Mouse (Mus musculus) embryo, embryonic 9.5 days (tissue): ENCODE results near the gene Arid3a.
A peak's percentile ranks its signal among the peaks of the same experiment; 100 is the strongest.

Experiments
- DNase-seq: peaks from one replicate; pipeline ENCODE4 v3.0.0-alpha.2; 2017; ENCODE audit errors: extremely low spot score

The Arid3a gene

DNA sequence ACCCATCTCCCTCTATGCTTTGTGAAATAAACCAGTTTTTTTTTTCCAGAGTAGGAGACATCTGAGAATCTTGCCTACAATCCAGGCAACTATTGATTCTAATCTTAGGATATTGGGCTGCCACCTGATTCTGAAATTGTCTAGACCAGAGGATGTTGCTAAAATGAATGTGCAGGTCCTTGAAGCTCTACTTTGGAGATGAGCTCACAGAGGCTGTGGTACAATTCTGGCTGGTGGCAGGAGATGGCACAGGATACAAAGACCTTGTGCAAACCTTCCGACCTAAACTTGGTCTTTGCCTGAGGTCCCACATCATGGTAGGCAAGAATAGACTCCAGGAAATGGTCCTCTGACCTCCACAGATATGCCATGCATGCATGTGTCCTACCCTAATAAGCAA is 68.8 kb downstream of the Arid3a start:
- DNase-seq: no peak

DNA sequence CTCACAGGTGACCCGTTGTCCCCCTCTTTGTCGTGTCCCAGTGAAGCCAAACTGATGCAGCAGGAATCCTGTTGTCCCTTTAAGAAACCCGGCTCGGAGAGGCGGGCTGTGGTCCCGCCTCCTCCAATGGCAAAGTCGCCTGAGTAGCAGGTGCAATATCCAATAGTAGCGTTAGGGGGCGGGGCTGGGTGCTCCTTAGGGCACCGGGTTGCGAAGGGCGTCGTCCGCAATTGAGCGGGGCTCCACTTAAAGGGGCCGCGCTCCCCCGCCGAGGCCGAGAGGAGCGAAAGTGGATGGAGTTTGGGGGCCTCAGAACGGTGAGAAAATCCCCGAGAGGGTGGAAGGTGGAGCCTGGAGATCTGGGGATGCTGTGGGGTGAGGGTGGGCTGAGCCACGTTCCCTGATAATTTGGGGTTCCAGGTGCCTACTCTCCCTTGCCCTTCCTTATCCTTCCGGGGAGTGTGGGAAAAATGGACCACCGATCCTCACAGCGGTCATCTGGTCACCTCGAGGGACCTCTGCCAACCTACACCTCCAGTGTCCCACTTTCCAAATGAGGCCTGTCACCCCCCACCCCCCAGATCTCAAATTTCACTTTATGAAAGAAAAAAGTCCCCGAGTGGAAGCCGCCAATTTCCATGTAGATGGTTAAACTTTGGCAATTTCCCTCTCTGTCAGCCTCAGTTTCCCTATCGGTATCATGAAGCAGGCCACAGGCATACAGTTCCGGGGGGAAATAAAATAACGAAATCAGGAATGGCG is 69.6 kb downstream of the Arid3a start, which contains the start of gene Abca7:
TSS of gene Abca7 (plus strand) at position 223 of the 762 bp plus-strand sequence.
- peak; percentile 96 for DNase-seq

DNA sequence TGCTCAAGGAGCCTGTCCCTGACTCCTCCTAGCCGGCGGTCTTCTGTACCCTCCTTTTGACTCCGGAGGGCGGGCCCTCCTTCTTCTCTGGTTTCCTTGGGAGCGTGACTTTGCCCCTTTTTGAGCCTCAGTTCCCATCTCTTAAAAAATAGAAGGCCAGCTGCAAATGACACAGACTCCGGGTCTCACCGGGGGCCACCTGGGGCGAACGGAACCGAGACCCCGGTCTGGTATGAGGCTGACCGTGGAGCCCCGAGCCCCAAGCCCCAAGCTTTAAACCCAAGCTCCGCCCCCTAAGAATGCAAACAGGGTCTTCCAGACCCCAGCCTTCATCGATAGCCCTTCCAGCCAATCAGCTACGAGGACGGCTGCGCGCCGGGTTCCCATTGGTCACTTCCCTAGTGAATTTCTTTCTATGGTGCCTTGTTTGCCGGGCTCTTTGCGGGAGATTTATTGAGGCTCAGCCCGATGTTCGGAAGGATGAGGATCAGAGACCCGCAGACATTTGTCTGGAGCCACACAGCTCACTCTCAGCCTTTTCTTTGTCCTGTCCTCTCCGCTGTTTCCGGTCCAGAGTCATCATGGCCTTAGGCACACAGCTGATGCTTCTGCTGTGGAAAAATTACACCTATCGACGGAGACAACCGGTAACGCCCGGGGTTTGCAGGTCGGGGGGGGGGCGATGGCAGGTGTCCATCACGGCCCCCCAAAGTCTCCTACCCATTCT is 70.4 kb downstream of the Arid3a start:
- DNase-seq: peak; percentile 92

DNA sequence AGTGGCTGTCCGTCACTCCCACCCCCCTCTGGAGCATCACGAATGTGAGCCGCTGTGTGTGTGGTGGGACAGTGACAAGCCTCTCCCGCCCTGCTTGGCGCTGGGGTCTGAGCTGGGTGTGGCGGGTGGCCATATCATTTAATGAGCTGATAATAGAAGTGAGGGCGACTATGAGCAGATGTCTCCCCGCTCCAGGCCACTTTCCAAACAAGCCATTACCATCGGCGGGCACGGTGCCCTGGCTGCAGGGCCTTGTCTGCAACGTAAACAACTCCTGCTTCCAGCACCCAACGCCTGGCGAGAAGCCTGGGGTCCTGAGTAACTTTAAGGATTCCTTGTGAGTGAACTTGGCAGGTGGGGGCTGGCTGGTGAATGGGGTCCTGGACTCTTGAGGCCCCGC is 71.0 kb downstream of the Arid3a start:
- no peak for DNase-seq

DNA sequence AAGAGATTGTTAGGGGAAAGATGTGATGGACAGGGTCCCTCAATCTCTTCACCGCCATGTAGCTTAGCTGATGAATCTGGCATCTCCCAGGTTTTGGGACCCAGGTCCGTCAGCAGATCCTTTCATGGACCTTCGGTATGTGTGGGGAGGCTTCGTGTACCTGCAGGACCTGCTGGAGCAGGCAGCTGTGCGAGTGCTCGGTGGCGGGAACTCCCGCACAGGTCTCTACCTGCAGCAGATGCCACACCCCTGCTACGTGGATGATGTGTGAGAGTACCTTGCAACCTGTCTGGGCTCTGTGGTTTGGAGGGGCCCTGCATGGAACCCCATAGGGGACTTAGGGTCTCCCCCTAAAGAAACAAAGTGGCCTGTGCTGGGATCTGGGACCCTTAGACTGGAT is 75.1 kb downstream of the Arid3a start:
- no peak for DNase-seq

DNA sequence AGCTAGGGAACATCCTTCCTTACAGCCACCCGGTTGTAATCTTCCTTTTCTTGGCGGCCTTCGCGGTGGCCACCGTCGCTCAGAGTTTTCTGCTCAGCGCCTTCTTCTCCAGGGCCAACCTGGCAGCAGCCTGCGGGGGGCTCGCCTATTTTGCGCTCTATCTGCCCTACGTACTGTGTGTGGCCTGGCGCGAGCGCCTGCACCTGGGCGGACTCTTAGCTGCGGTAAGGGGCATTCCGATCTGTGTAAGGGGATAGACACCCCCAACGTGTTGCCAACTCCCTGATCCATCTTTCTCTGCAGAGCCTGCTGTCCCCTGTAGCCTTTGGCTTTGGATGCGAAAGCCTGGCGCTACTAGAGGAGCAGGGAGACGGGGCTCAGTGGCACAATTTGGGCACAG is 76.0 kb downstream of the Arid3a start:
- DNase-seq: no peak

DNA sequence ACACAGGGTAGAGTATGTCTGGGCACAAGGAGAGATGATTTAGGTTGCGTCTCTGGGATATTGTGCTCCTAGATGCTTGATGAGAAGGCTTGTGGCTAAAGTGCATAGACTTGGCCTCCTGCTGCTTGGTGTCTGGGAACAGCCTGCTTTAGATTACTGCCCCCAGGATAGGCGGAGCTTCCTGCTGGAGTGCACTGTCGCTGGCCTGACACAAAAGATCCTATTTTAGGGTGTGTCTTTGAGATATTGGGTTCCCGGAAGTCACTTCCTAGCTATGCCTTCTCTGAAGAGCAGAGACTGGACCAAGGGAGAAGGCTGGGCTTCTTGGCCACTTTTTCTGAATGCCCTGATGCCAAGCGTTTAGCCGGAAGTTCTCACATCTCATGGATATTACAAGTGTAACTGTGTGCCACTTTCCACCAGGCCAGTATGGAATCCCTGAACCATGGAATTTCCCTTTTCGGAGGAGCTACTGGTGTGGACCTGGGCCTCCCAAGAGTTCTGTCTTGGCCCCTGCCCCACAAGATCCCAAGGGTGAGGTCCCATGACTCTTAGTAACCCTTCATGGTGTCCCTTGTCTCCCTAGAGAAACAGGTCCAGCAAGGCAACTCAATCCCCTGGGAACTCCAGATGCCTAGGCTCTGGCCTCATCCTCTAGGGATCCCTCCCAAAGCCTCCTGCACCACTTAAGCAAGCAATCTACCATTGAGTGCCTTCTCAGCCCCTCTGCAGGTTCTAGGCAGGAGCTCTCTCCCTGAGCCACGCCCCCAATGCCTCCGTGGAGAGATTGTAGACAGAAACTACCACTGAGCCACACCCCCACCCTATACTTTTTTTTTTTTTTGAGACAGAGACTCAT is 76.8 kb downstream of the Arid3a start:
- no peak for DNase-seq

DNA sequence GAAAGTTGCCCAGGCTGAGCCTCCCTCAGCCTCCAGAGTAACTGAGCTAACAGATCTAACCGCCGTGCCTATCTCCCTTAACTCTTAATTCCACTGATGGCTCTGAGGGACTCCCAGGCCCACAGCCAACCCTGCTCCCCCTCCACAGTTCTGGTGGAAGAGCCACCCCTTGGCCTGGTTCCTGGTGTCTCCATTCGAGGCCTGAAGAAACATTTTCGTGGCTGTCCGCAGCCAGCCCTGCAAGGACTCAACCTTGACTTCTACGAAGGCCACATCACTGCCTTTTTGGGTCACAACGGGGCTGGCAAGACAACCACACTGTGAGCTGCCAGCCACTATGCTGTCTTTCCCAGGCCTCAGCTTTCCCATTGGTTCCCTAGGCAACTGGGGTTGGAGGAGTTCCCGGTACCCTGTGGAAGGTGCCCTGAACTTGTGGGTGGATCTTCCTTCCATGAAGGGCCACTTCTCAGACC is 77.4 kb downstream of the Arid3a start:
- DNase-seq: no peak
